Mouse (Mus musculus): ENCODE results near the gene Psmc1. TPM values are rescaled to one million over a fixed set of nuclear protein-coding genes. Genes with fewer than 3 reads are reported as not detected.

The Psmc1 gene
- 291 and 293 TPM in 2 replicates for polyA plus RNA-seq (2015; fragmentation: Nextera tagmentation; extraction: Ambion mirVana)

DNA sequence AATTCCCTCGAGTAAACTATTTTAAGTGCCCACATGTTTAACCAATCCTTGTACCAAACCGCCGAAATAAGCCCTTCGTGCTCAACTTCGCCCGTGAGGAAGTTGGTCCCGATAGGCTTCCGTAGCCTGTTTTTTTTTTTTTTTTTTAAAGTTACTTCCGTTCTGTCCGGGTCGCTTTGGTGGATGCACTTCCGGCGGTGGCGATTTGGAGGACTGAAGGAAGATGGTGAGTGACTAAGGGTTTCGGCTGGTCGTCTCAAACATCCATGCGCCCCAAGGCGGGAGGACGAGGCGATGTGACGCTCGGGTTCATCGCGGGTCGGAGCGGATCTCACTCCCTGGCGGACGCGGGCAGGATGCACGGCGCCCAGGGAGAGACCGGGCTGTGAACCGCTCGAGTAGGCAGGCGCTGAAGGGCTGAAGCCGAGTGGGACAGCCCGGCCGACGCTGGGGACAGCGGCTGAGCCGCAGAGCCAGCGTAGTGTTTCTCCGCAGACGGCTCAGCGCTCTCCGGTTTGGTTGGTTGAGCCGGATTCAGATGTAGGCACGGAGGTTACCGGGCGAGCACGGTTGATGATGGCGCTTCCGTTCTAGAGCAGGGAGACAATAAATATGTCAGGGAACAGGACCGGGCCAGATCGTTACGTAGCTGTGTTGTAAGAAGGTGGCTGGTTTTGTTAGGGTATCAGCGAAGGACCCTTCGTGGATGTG is at the start of gene Psmc1:
Gene Psmc1 (plus strand): TSS at position 169 of the 711 bp plus-strand sequence.
- WGBS: under 1% methylated on average over 58 of the region's 58 CpGs
- peak; percentile 85 for ATAC-seq (ENCODE audit: low read depth)
- Histone ChIP-seq H3K4me3 (peak within 1 kb of the TSS; percentile 95), H3K9ac (peak within 1 kb of the TSS; percentile 94), H3K4me2 (peak within 1 kb of the TSS; percentile 93), H3K9me3 (no peaks in the 10 kb centered on the region), H3K27me3 (no peaks in the 10 kb centered on the region), H3K4me1 (replicated peaks) (peaks cover 15% of the 10 kb centered on the region), H3K27ac (replicated peaks) (peak within 1 kb of the TSS; percentile 92), H3K36me3 (peaks cover 30% of the 10 kb centered on the region)

DNA sequence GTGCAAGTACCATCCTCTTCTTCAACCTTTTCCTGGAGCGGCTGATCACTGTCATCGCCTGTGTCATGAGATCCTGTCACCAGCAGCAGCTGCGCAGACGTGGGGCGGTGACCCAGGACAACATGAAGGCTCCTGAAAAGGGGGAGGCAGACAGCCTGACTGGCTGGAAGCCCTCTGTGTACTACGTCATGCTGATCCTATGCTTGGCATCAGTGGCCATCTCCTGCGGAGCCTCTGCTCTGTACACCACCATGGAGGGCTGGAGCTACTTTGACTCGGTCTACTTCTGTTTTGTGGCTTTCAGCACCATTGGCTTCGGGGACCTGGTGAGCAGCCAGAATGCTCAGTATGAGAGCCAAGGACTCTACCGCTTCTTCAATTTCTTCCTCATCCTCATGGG is 48.9 kb upstream of the Psmc1 start:
- no peak overlapping the region for H3K4me2 ChIP-seq
- no peaks in the 10 kb centered on the region for H3K4me1 ChIP-seq (replicated peaks)
- H3K27me3 ChIP-seq: no peaks in the 10 kb centered on the region
- H3K36me3 ChIP-seq: no peaks in the 10 kb centered on the region
- H3K4me3 ChIP-seq: no peak overlapping the region
- H3K27ac ChIP-seq (replicated peaks): no peak overlapping the region
- ATAC-seq (ENCODE audit: low read depth): no peak
- no peak overlapping the region for H3K9ac ChIP-seq
- H3K9me3 ChIP-seq: no peaks in the 10 kb centered on the region
- WGBS: 89% methylated on average over 10 of the region's 10 CpGs

DNA sequence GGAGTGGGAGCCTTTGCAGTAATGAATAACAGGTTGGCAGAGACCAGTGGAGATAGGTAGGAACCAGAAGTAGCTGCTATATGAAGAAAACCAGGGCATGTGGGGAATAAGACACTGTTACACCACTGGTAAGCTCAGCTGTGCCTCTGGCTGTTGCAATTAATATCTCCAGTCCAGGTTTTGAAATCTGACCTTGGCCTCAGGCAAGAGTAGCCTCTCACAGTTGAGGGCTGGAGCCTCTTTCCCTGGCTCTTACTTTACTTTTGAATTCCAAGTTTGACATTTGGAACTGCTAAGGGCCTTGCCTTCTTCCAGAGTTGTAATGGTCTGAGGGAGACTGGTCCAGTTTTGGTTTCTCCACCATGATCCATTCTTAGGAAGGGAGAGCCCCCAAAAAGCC is 48.1 kb upstream of the Psmc1 start:
- Histone ChIP-seq H3K4me2 (no peak overlapping the region), H3K9ac (no peak overlapping the region), H3K9me3 (no peaks in the 10 kb centered on the region), H3K27ac (replicated peaks) (no peak overlapping the region), H3K27me3 (no peaks in the 10 kb centered on the region), H3K4me3 (no peak overlapping the region), H3K36me3 (no peaks in the 10 kb centered on the region), H3K4me1 (replicated peaks) (no peaks in the 10 kb centered on the region)
- no peak for ATAC-seq (ENCODE audit: low read depth)

DNA sequence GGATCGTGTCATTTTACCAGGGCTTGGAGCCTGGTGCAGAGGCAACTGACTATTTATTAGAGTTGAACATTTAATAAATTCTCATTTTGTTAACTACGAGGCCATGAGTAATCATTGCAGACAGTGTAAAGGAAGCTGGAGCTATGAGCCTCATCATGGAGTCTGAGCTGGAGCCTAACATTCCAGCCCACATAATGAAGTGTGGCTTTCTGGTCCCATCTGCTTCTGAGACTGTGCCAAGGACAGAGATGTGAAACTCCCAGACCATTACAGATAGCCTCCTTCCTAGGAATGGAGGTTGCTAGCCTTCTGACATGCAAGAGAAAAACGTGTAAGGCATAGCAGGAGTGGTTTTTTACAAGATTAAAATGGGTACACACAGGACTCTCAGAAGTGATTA is 47.4 kb upstream of the Psmc1 start:
- H3K9ac ChIP-seq: no peak overlapping the region
- no peaks in the 10 kb centered on the region for H3K9me3 ChIP-seq
- no peaks in the 10 kb centered on the region for H3K36me3 ChIP-seq
- WGBS: 74% methylated on average over 3 of the region's 3 CpGs
- no peak overlapping the region for H3K27ac ChIP-seq (replicated peaks)
- no peak for ATAC-seq (ENCODE audit: low read depth)
- H3K4me3 ChIP-seq: no peak overlapping the region
- no peaks in the 10 kb centered on the region for H3K27me3 ChIP-seq
- no peaks in the 10 kb centered on the region for H3K4me1 ChIP-seq (replicated peaks)
- no peak overlapping the region for H3K4me2 ChIP-seq

DNA sequence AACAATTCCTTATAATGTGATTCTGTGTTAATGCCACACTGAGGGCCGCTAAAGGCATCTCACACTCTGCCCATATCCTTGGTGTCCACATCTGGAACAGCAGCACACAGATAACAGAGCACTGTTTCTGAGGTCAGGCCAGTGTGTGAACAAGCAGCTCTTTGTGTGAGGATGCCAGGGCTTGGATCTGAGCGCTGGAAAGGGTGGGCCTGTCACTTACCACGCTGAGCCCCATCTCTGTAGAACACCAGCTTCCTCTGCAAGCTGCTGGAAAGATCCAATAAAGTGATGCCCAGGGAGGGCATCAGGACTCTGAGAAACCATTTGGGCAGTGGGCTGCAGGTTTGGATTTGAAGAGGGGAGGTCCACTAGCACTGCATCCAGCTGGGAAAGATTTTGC is 44.8 kb upstream of the Psmc1 start:
- Histone ChIP-seq H3K9ac (no peak overlapping the region), H3K27me3 (no peaks in the 10 kb centered on the region), H3K36me3 (no peaks in the 10 kb centered on the region), H3K27ac (replicated peaks) (no peak overlapping the region), H3K4me1 (replicated peaks) (no peaks in the 10 kb centered on the region), H3K4me2 (no peak overlapping the region), H3K9me3 (no peaks in the 10 kb centered on the region), H3K4me3 (no peak overlapping the region)
- WGBS: 76% methylated on average over 3 of the region's 3 CpGs
- no peak for ATAC-seq (ENCODE audit: low read depth)

DNA sequence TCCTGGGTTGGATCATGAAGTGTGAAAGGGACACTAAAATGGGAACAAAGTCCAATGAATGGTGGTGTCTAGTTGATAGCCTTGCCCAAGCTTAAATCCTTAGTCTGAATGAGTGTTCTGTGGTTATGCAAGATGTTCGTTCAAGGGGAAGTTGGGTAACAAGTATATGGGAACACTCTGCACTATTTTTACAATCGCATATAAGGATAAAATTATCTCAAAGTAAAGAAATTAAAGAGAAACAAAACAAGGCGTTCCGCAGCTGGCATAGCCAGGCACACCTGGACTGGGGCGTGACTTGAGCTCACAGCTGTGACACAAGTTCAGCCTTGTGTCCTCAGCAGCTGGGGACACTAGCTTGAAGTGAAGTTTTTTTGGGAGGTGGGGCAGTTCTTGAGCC is 42.5 kb upstream of the Psmc1 start:
- H3K9ac ChIP-seq: no peak overlapping the region
- no peak for ATAC-seq (ENCODE audit: low read depth)
- no peaks in the 10 kb centered on the region for H3K27me3 ChIP-seq
- no peaks in the 10 kb centered on the region for H3K9me3 ChIP-seq
- H3K27ac ChIP-seq (replicated peaks): no peak overlapping the region
- H3K4me1 ChIP-seq (replicated peaks): no peaks in the 10 kb centered on the region
- 92% methylated on average over 5 of the region's 5 CpGs for WGBS
- H3K4me2 ChIP-seq: no peak overlapping the region
- no peak overlapping the region for H3K4me3 ChIP-seq
- no peaks in the 10 kb centered on the region for H3K36me3 ChIP-seq

DNA sequence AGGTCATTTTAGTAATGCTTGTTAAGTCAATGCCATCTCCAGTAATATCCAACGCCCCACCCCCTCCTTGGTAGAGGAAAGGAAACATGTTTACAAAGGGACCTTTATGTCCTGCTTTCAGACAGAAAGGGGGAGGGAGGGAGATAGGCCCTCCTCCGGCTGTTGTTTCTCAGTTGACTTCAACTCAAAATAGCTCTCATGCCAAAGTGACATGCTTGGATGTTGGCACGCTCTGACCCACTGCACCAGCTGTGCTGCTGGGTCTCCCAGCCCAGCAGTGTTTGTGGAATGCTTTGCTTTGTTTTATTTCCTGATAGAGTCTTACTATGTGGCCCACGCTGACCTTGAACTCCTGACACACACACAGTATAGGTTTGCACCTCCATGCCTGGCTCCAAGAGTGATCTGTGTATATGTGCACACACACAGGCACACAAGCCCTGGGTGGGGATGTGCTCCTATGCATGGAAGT is 36.7 kb upstream of the Psmc1 start:
- no peaks in the 10 kb centered on the region for H3K36me3 ChIP-seq
- no peak overlapping the region for H3K4me2 ChIP-seq
- no peaks in the 10 kb centered on the region for H3K4me1 ChIP-seq (replicated peaks)
- H3K27me3 ChIP-seq: no peaks in the 10 kb centered on the region
- H3K27ac ChIP-seq (replicated peaks): no peak overlapping the region
- H3K4me3 ChIP-seq: no peak overlapping the region
- ATAC-seq (ENCODE audit: low read depth): no peak
- 55% methylated on average over 4 of the region's 4 CpGs for WGBS
- no peaks in the 10 kb centered on the region for H3K9me3 ChIP-seq
- H3K9ac ChIP-seq: no peak overlapping the region

DNA sequence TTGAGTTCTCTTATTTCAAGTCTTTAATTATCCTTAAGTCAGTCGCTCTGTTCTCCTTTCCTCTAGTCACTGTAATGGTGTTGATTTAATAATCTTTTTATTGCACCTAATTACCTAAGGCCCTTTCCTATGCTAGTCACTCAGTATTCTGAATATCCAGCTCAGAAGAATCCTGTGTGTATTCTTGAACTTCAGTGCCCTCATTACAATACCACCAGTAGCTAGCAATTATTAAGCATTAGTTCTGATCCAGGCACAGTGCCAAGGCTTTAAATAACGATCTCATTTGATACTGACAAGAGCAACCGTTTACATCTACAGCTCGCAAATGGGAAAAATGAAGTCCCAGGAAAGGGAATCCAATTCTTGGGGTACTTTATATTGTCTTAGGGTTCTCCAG is 34.2 kb upstream of the Psmc1 start:
- no peak overlapping the region for H3K27ac ChIP-seq (replicated peaks)
- H3K9ac ChIP-seq: no peak overlapping the region
- no peaks in the 10 kb centered on the region for H3K36me3 ChIP-seq
- no peaks in the 10 kb centered on the region for H3K27me3 ChIP-seq
- 56% methylated on average over 4 of the region's 4 CpGs for WGBS
- no peaks in the 10 kb centered on the region for H3K9me3 ChIP-seq
- no peak for ATAC-seq (ENCODE audit: low read depth)
- H3K4me3 ChIP-seq: no peak overlapping the region
- no peak overlapping the region for H3K4me2 ChIP-seq
- no peaks in the 10 kb centered on the region for H3K4me1 ChIP-seq (replicated peaks)

DNA sequence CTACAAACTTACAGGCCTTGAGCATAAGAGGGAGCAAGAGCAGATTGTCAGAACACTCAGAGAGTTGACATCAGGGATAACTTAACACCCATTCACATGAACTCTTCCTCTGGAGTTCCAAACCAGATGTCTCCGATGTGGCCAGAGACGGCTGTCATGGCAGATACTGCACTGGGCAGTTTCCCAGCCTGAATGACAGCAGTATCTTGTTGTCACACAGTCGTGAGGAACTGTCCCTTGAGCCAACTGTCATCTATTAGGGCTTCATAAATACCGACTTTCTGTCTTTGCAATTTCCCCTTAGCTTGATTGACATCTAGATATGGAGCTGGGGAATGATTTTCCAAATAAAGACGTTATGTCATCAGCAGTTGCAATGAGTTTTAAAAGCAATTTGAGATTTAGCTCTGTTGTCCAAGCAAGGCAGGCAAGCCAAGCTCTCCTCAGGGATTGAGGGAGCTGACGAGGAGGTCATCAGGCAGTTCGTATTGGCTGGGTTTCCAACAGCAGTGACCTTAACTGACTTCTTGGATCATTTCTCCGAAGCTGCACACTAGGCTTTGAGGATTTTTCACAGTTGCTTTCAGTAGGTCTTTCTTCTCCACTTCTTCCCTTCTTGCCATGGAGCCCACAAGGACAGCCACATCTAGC is 30.2 kb upstream of the Psmc1 start:
- H3K9me3 ChIP-seq: no peaks in the 10 kb centered on the region
- ATAC-seq (ENCODE audit: low read depth): no peak
- 84% methylated on average over 8 of the region's 8 CpGs for WGBS

DNA sequence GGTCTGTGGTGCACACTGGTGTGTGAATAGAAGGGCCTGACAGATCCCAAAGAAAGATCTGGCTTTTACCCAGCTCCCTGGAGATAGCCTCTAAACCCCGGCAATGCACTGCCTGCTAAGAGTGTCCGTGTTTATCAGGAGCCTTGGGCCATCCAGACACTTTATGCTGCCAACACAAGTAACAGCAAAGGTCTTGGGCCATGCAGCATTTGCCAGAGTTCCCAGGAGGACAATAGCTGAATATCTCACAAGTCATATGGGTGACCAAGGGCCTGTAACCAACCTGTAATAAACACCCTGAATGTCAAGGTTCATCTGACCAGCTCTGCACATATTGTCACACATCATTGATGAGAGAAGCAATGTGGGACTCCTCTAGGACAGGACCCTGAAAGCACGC is 21.9 kb upstream of the Psmc1 start:
- Histone ChIP-seq H3K36me3 (no peaks in the 10 kb centered on the region), H3K4me1 (replicated peaks) (no peaks in the 10 kb centered on the region), H3K27ac (replicated peaks) (no peak overlapping the region), H3K4me3 (no peak overlapping the region), H3K27me3 (no peaks in the 10 kb centered on the region), H3K9me3 (no peaks in the 10 kb centered on the region), H3K9ac (no peak overlapping the region), H3K4me2 (no peak overlapping the region)
- 68% methylated on average over 3 of the region's 3 CpGs for WGBS
- no peak for ATAC-seq (ENCODE audit: low read depth)

More for the DNA sequence above, 30.2 kb upstream of the Psmc1 start:
- Histone ChIP-seq H3K4me2 (no peak overlapping the region), H3K27ac (replicated peaks) (no peak overlapping the region), H3K4me3 (no peak overlapping the region), H3K27me3 (no peaks in the 10 kb centered on the region), H3K4me1 (replicated peaks) (no peaks in the 10 kb centered on the region), H3K9ac (no peak overlapping the region), H3K36me3 (no peaks in the 10 kb centered on the region)

DNA sequence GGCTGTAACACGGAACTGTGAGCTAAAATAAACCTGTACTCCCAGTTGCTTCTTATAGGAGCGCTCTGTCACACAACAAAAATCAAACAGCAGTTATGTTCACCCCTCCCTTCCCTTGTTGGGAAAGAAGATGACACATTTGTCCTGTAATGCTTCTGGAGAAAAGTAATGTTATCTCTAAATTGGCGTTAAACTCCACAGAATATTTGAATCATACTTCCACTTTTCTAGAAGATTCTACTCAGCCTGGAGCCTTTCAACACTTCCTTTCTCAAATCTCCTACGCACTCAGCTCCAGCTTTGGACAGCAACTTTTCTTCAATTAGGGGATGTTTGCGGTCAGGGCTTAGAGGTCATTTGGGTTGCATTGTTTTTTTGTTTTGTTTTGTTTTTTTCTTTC is 20.7 kb upstream of the Psmc1 start:
- no peak overlapping the region for H3K27ac ChIP-seq (replicated peaks)
- no peaks in the 10 kb centered on the region for H3K36me3 ChIP-seq
- no peaks in the 10 kb centered on the region for H3K4me1 ChIP-seq (replicated peaks)
- H3K9me3 ChIP-seq: no peaks in the 10 kb centered on the region
- H3K4me2 ChIP-seq: no peak overlapping the region
- H3K4me3 ChIP-seq: no peak overlapping the region
- no peaks in the 10 kb centered on the region for H3K27me3 ChIP-seq
- ATAC-seq (ENCODE audit: low read depth): no peak
- H3K9ac ChIP-seq: no peak overlapping the region
- WGBS: 92% methylated on average over 5 of the region's 5 CpGs

DNA sequence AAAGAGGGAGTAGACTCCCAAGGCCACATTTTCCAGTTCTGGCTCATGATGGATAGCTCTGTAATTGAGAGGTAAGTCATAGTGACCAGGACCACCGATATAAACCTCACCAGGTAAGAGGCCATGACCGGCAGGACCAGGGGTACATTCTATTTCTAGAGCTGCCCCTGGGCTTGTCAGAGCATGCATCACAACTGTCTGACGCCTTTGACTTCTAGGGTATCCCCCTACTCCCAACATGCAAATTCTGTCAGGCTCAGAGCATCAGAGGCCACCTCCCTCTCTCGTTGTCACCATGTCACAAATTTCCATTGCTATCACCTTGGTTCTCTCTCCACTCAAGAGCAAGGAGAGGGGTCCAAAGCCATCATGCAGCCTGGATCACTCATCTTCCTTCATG is 19.2 kb upstream of the Psmc1 start:
- ATAC-seq (ENCODE audit: low read depth): no peak
- Histone ChIP-seq H3K4me1 (replicated peaks) (no peaks in the 10 kb centered on the region), H3K4me3 (no peak overlapping the region), H3K27ac (replicated peaks) (no peak overlapping the region), H3K4me2 (no peak overlapping the region), H3K9ac (no peak overlapping the region), H3K36me3 (no peaks in the 10 kb centered on the region), H3K9me3 (no peaks in the 10 kb centered on the region), H3K27me3 (no peaks in the 10 kb centered on the region)
- 89% methylated on average over 4 of the region's 4 CpGs for WGBS

DNA sequence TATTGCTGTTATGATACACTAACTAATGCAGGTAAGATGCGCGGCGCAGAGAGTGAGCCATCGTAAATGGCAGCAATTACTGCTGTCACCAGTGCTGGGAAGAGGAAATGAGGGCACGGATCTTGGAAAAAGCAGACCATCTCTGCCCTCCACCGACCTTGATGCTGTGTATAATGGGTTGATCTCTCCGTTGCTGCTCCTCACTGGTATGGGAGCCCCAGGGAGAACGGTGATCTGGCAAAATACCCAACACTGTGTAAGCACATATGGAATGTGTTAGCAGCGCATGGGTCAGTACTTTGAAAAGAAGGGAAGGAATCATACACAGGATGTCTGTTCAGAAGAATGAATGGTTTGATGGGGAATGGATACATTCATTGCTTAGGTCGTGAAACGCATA is 16.9 kb upstream of the Psmc1 start:
- no peak for ATAC-seq (ENCODE audit: low read depth)
- 77% methylated on average over 11 of the region's 11 CpGs for WGBS
- no peak overlapping the region for H3K9ac ChIP-seq

More for the DNA sequence above, 16.9 kb upstream of the Psmc1 start:
- no peaks in the 10 kb centered on the region for H3K27me3 ChIP-seq
- no peaks in the 10 kb centered on the region for H3K9me3 ChIP-seq
- no peak overlapping the region for H3K27ac ChIP-seq (replicated peaks)
- no peaks in the 10 kb centered on the region for H3K36me3 ChIP-seq
- H3K4me1 ChIP-seq (replicated peaks): no peaks in the 10 kb centered on the region
- H3K4me3 ChIP-seq: no peak overlapping the region
- H3K4me2 ChIP-seq: no peak overlapping the region

Measured in neural tube, embryonic 13.5 days (tissue).